Mouse (Mus musculus) embryonic facial prominence, embryonic 10.5 days (tissue): ENCODE data around the gene Klrd1. TPM values are rescaled to one million over a fixed set of nuclear protein-coding genes. Genes with fewer than 3 reads are reported as not detected.
"Not testable (repeated sequence)": the region's sequence is repeated elsewhere in the genome, so short reads cannot be mapped to it uniquely, and the experiment has no call there.

ENCODE experiments used
- DNase-seq: peaks from one replicate; pipeline ENCODE4 v3.0.0-alpha.2; 2017; ENCODE audit warnings: low spot score
- H3K27ac ChIP-seq: fragments of 300-500 bp; sonication (generic); replicated peaks from 2 replicates; pipeline ENCODE4 v1.5.1; 2016; ENCODE audit warnings: mild to moderate bottlenecking
- H3K27me3 ChIP-seq: fragments of 300-500 bp; sonication (generic); replicated peaks from 2 replicates; pipeline ENCODE4 v1.6.1; 2016; ENCODE audit warnings: low read depth, mild to moderate bottlenecking; ENCODE audit not compliant: poor library complexity, severe bottlenecking
- H3K36me3 ChIP-seq: fragments of 300-500 bp; sonication (generic); replicated peaks from 2 replicates; pipeline ENCODE4 v1.6.1; 2016; ENCODE audit warnings: mild to moderate bottlenecking, moderate library complexity
- H3K4me1 ChIP-seq: fragments of 300-500 bp; sonication (generic); 2 replicates; pipeline ENCODE4 v1.6.1; 2016
- H3K4me3 ChIP-seq: fragments of 300-500 bp; sonication (generic); 2 replicates; pipeline ENCODE4 v1.5.1; 2016; ENCODE audit warnings: mild to moderate bottlenecking, moderate library complexity
- H3K9me3 ChIP-seq: fragments of 300-500 bp; sonication (generic); 2 replicates; pipeline ENCODE4 v1.6.1; 2016; ENCODE audit warnings: mild to moderate bottlenecking
- WGBS: fragments of 180-500 bp; shearing (Covaris S2); methylation state at CpG from one replicate; pipeline ENCODE4 v1.1.7; 2016; 5-methylcytosine and 5-hydroxymethylcytosine counted together
- polyA plus RNA-seq: library from polyadenylated mRNA; unstranded; fragments of >200 nt; fragmentation: Nextera tagmentation; extraction: Ambion mirVana; gene quantifications from 2 replicates; pipeline ENCODE4 v1.2.1, GENCODE M21; 2016

Gene Klrd1
- polyA plus RNA-seq, 1 experiment from 2014 or later, result not detected

- 66% methylated on average over 4 of the region's 4 CpGs for WGBS
- DNase-seq, result no peak
- no peaks in the 10 kb centered on the region for H3K27me3 ChIP-seq
- no peak overlapping the region for H3K27ac ChIP-seq
- no peak overlapping the region for H3K4me3 ChIP-seq
- H3K9me3 ChIP-seq, result no peaks in the 10 kb centered on the region
- H3K36me3 ChIP-seq, result no peaks in the 10 kb centered on the region
- H3K4me1 ChIP-seq, result no peaks in the 10 kb centered on the region
These were observed 10.3 kb upstream of the Klrd1 start for GRCm38 (mm10) chr6:129581274-129581673.

- Histone ChIP-seq H3K27me3 (no peaks in the 10 kb centered on the region), H3K27ac (no peak overlapping the region), H3K4me1 (no peaks in the 10 kb centered on the region), H3K36me3 (no peaks in the 10 kb centered on the region), H3K4me3 (no peak overlapping the region), H3K9me3 (no peaks in the 10 kb centered on the region)
- DNase-seq, result no peak
- 83% methylated on average over 4 of the region's 4 CpGs for WGBS
These were observed 9.7 kb upstream of the Klrd1 start for GRCm38 (mm10) chr6:129581896-129582295.

- Histone ChIP-seq H3K9me3 (no peaks in the 10 kb centered on the region), H3K4me1 (no peaks in the 10 kb centered on the region), H3K27ac (no peak overlapping the region), H3K36me3 (no peaks in the 10 kb centered on the region), H3K4me3 (no peak overlapping the region), H3K27me3 (no peaks in the 10 kb centered on the region)
- no peak for DNase-seq
- WGBS, result 78% methylated on average over 3 of the region's 3 CpGs
These were observed 8.6 kb upstream of the Klrd1 start for GRCm38 (mm10) chr6:129583014-129583413.

- H3K9me3 ChIP-seq, result no peaks in the 10 kb centered on the region
- H3K4me3 ChIP-seq, result no peak overlapping the region
- no peaks in the 10 kb centered on the region for H3K27me3 ChIP-seq
- no peaks in the 10 kb centered on the region for H3K4me1 ChIP-seq
- no peak for DNase-seq
- no peaks in the 10 kb centered on the region for H3K36me3 ChIP-seq
- no peak overlapping the region for H3K27ac ChIP-seq
These were observed 16.8 kb downstream of the Klrd1 start for GRCm38 (mm10) chr6:129608372-129608771.

- no peaks in the 10 kb centered on the region for H3K9me3 ChIP-seq
- DNase-seq, result no peak
- H3K27ac ChIP-seq, result no peak within 1 kb of the TSS
- no peak within 1 kb of the TSS for H3K4me3 ChIP-seq
- 82% methylated on average over 4 of the region's 4 CpGs for WGBS
- H3K27me3 ChIP-seq, result no peaks in the 10 kb centered on the region
- H3K4me1 ChIP-seq, result no peaks in the 10 kb centered on the region
- no peaks in the 10 kb centered on the region for H3K36me3 ChIP-seq
These were observed 32.2 kb downstream of the Klrd1 start, which contains the start of gene Klrk1 for GRCm38 (mm10) chr6:129623735-129624134. Klrk1 (minus strand) TSS chr6:129623864.

GRCm38 (mm10) chr6:129631046-129631445, 39.5 kb downstream of the Klrd1 start:
- H3K4me1 ChIP-seq, H3K4me3 ChIP-seq, DNase-seq, H3K27me3 ChIP-seq, H3K36me3 ChIP-seq, H3K27ac ChIP-seq, H3K9me3 ChIP-seq: not testable (repeated sequence)
- 79% methylated on average over 2 of the region's 2 CpGs for WGBS

- not testable (repeated sequence) for H3K4me3 ChIP-seq, DNase-seq, H3K27me3 ChIP-seq, H3K9me3 ChIP-seq, H3K36me3 ChIP-seq, H3K27ac ChIP-seq, H3K4me1 ChIP-seq
- WGBS, result 84% methylated on average over 3 of the region's 3 CpGs
These were observed 51.7 kb downstream of the Klrd1 start, which contains the start of gene Klrc3 for GRCm38 (mm10) chr6:129643237-129643636. Klrc3 (minus strand) TSS chr6:129643337.

GRCm38 (mm10) chr6:129644054-129644453, 52.5 kb downstream of the Klrd1 start:
- WGBS, result 90% methylated on average over 1 of the region's 3 CpGs

More at GRCm38 (mm10) chr6:129644054-129644453, 52.5 kb downstream of the Klrd1 start:
- H3K9me3 ChIP-seq, H3K4me1 ChIP-seq, H3K4me3 ChIP-seq, H3K27ac ChIP-seq, H3K36me3 ChIP-seq, DNase-seq, H3K27me3 ChIP-seq: not testable (repeated sequence)

Other genes with a start within 250 kb of the Klrd1 start
- gene Clec12a, start 249.1 kb upstream of the Klrd1 start, polyA plus RNA-seq, result 0.35 and 0.40 TPM in 2 replicates
- not detected in 2 replicates for gene Clec12b, start 205.9 kb upstream of the Klrd1 start, polyA plus RNA-seq
- 12.7 and 13.3 TPM in 2 replicates for gene Clec1b, start 194.5 kb upstream of the Klrd1 start, polyA plus RNA-seq
- 0.19 and 0.50 TPM in 2 replicates for gene Clec9a, start 182.9 kb upstream of the Klrd1 start, polyA plus RNA-seq
- gene Clec1a, start 139.8 kb upstream of the Klrd1 start, polyA plus RNA-seq, result 0.82 and 0.89 TPM in 2 replicates
- 0.06 TPM in 1 of 2 replicates, not detected in the other for gene Olr1, start 84.6 kb upstream of the Klrd1 start, polyA plus RNA-seq
- not detected in 2 replicates for gene Tmem52b, start 79.2 kb upstream of the Klrd1 start, polyA plus RNA-seq
- gene Gabarapl1, start 58.6 kb upstream of the Klrd1 start, polyA plus RNA-seq, result 44.9 and 46.5 TPM in 2 replicates
- gene Klre1, start 13.9 kb upstream of the Klrd1 start, polyA plus RNA-seq, result not detected in 2 replicates
- gene Klrk1, start 32.1 kb downstream of the Klrd1 start, polyA plus RNA-seq, result 0.04 and 0.13 TPM in 2 replicates
- not detected in 2 replicates for gene Klrc3, start 51.6 kb downstream of the Klrd1 start, polyA plus RNA-seq
- gene Klrc2, start 68.9 kb downstream of the Klrd1 start, polyA plus RNA-seq, result not detected in 2 replicates
- not detected in 2 replicates for gene Klrc1, start 87.2 kb downstream of the Klrd1 start, polyA plus RNA-seq
- not detected in 2 replicates for gene Klri1, start 125.3 kb downstream of the Klrd1 start, polyA plus RNA-seq
- not detected in 2 replicates for gene Klri2, start 148.7 kb downstream of the Klrd1 start, polyA plus RNA-seq
- not detected in 2 replicates for gene Gm156, start 192.5 kb downstream of the Klrd1 start, polyA plus RNA-seq